ENCODE assay signal across 28 mouse cellular contexts in genomic region chr6:7564537-7564936, GRCm38 (mm10). TPM values are rescaled to one million over a fixed set of nuclear protein-coding genes. Genes with fewer than 3 reads are reported as not detected.
"Had no signal": no experiment of that assay in that cellular context is flagged by ENCODE, and none has a peak within 500 bp of the region (broad histone marks: within the 10 kb centered on the region; RNA-seq: fewer than 3 reads in every experiment).

No protein-coding gene starts in this region.

- ATAC-seq: intestine, embryonic 16.5 days had no signal

- DNase-seq: gastrocnemius, postnatal 14 days; gastrocnemius, postnatal 36 days; heart, adult 11 months; heart, adult 2 months; heart, postnatal 14 days; heart, postnatal 36 days; kidney, adult 11 months; kidney, adult 2 months; kidney, adult 9 months; kidney, postnatal 14 days; kidney, postnatal 36 days; layer of hippocampus, adult 9-11 months; layer of hippocampus, postnatal 36 days; liver had no signal

- H3K4me2 ChIP-seq: heart, embryonic 11.5 days; heart, embryonic 13.5 days; heart, embryonic 15.5 days; hindbrain, embryonic 14.5 days; kidney, embryonic 15.5 days; limb, embryonic 12.5 days; liver, embryonic 11.5 days had no signal

- H3K27me3 ChIP-seq: heart, embryonic 13.5 days; heart, embryonic 15.5 days; kidney, embryonic 15.5 days; limb, embryonic 12.5 days had no signal

- H3K27ac ChIP-seq: heart, adult 2 months; heart, embryonic 13.5 days; heart, embryonic 15.5 days; hindbrain, embryonic 14.5 days; hindbrain, postnatal 0 days; kidney, embryonic 15.5 days; kidney, postnatal 0 days; limb, embryonic 10.5 days; limb, embryonic 12.5 days had no signal

- H3K36me3 ChIP-seq: heart, embryonic 13.5 days; heart, embryonic 15.5 days; kidney, embryonic 15.5 days; limb, embryonic 10.5 days; limb, embryonic 12.5 days had no signal

- H3K9ac ChIP-seq: heart, embryonic 13.5 days; heart, embryonic 15.5 days; hindbrain, embryonic 14.5 days; kidney, embryonic 15.5 days; limb, embryonic 12.5 days had no signal

- H3K4me3 ChIP-seq: heart, adult 2 months; heart, embryonic 13.5 days; heart, embryonic 15.5 days; kidney, embryonic 15.5 days; limb, embryonic 10.5 days; limb, embryonic 12.5 days had no signal

- H3K4me1 ChIP-seq: heart, embryonic 13.5 days; heart, embryonic 15.5 days; kidney, embryonic 15.5 days; limb, embryonic 10.5 days; limb, embryonic 12.5 days had no signal

- H3K9me3 ChIP-seq: heart, embryonic 13.5 days; heart, embryonic 15.5 days; kidney, embryonic 15.5 days; limb, embryonic 10.5 days; limb, embryonic 12.5 days had no signal

RNA-seq across cellular contexts. Expression of gene Tac1, which starts 9.9 kb away (rescaled TPM):
- total RNA-seq: gastrocnemius, adult 18-20 months; gastrocnemius, adult 8-10 months; gastrocnemius, postnatal 14 days; gastrocnemius, postnatal 36 days; heart, postnatal 14 days; heart, postnatal 36 days; hematopoietic stem cell, adult 5-6 weeks had no signal
- polyA plus RNA-seq: kidney, adult 2 months had no signal
